Mouse (Mus musculus) CD4-positive helper T cell, adult 2 months (primary cell): Measurements from ENCODE around the gene Med24.
A peak's percentile ranks its signal among the peaks of the same experiment; 100 is the strongest.
"Not testable (repeated sequence)": the region's sequence is repeated elsewhere in the genome, so short reads cannot be mapped to it uniquely, and the experiment has no call there.

Experiments
- DNase-seq: peaks from one replicate; pipeline ENCODE4 v3.0.0-alpha.2; 2012; ENCODE audit warnings: low read depth, missing footprints, low spot score

The Med24 gene

GRCm38 (mm10) chr11:98694301-98694700 lies 34.9 kb downstream of the Med24 start:
- DNase-seq, result no peak

DNA sequence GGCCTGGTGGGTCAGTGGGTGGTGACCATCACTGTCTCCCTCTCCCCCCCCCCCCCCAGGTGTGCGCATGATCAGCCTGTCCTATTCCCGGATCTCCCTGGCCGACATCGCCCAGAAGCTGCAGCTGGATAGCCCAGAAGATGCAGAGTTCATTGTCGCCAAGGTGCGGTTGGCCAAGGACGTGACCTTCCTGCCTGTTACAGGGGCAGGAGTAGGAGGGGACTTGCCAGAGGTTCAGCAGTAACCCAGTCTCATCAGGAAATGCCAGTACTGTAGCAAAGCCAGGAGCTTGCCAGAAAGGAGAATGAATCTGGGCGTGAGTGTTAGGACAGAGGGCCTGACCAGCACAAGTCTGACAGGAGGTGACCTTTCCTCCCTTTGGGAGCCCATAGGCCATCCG lies 35.5 kb downstream of the Med24 start:
- DNase-seq, result no peak

- DNase-seq, result no peak
Measured at GRCm38 (mm10) chr11:98693201-98693600, 36.0 kb downstream of the Med24 start.

DNA sequence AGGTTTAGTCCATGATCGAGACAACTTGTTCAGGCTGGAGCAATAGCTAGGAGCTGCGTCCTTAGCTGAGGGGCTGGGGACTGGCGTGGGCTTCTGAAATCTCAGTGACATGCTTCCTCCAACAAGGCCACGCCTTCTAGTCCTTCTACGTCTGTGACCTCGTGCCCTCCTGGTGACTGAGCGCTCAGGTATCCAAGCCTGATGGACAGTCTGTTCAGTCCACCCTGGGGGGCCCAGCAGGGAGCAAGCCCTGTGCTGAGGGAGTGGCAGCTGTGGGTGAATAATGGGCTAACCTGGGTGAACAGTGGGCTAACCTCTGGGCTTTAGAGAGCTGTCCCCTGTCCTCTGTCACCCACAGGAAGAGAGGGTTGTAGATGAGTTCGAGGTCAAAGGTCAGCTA lies 41.2 kb downstream of the Med24 start:
- DNase-seq, result no peak

- no peak for DNase-seq
Measured at GRCm38 (mm10) chr11:98686976-98687375, 42.3 kb downstream of the Med24 start.

GRCm38 (mm10) chr11:98685642-98686041 lies 43.6 kb downstream of the Med24 start:
- DNase-seq, result no peak

GRCm38 (mm10) chr11:98682811-98683210 lies 46.4 kb downstream of the Med24 start:
- DNase-seq, result no peak

GRCm38 (mm10) chr11:98681786-98682745 lies 47.2 kb downstream of the Med24 start, which contains the start of gene Psmd3:
TSS of gene Psmd3 (plus strand) at chr11:98682554.
- peak; percentile 96 for DNase-seq

DNA sequence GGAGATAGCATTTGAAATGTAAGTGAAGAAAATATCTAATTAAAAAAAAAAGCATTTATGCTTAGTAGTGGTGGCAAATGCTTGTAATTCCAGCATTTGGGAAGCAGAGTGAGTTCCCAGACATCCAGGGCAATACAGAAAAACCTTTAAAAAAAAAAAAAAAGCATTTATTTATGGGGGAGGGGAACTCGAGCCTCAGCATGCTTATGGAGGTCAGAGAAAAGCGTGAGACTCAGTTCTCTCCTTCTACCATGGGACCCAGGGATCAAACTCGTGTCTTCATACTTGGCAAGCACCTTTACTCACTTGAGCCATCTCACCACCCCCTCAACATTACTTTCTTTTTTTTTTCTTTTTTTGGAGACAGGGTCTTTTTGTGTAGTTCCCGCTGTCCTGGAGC lies 48.0 kb downstream of the Med24 start:
- no peak for DNase-seq

DNA sequence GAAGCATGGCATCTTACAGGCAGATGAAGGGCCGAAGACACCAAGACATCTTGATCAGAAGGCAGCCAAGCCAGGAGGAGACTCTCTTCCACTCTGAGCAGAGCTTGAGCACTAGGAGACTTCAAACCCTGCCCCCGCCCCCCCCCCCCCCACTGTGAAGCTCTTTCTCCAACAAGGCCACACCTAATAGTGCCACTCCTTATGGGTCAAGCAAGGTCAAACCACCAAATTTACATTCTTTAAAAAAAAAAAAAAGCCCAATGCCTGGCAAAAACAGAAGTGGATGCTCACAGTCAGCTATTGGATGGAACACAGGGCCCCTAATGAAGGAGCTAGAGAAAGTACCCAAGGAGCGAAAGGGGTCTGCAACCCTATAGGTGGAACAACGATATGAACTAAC lies 48.6 kb downstream of the Med24 start:
- not testable (repeated sequence) for DNase-seq

GRCm38 (mm10) chr11:98680023-98680422 lies 49.2 kb downstream of the Med24 start:
- no peak for DNase-seq

GRCm38 (mm10) chr11:98675829-98676363 lies 53.3 kb downstream of the Med24 start:
- no peak for DNase-seq

- DNase-seq, result peak; percentile 71
Measured at GRCm38 (mm10) chr11:98673136-98673535, 56.1 kb downstream of the Med24 start.

- DNase-seq, result no peak
Measured at GRCm38 (mm10) chr11:98672482-98672881, 56.8 kb downstream of the Med24 start.

GRCm38 (mm10) chr11:98671857-98672256 lies 57.4 kb downstream of the Med24 start:
- no peak for DNase-seq

DNA sequence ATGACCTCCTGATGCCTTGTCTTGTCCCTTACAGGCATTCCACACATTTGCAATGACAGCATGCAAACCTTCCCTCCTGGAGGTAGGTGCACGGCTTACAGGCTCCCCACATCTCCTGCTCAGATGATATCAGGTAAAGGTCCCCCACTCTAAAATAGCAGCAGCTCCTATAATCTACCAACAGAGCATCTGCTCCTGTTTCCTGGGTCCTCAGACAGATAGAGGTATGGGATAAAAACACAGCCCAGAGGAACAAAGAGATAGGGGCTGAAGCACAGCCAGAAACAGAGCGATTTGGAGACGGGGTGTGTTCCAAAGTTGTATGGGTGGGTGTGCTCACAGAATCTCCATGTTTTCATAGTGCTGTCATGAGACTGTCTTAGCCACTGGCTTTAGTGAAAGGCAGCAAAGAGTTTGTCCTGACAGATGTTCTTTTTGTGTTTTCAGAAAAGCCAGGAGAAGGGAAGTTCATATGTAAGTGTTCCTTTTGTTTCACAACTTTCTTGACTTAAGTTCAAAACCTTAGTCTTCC lies 57.9 kb downstream of the Med24 start:
- DNase-seq, result no peak

- DNase-seq, result no peak
Measured at GRCm38 (mm10) chr11:98668984-98669383, 60.3 kb downstream of the Med24 start.

- no peak for DNase-seq
Measured at GRCm38 (mm10) chr11:98664091-98664490, 65.1 kb downstream of the Med24 start, which contains the start of gene Gsdma. TSS of gene Gsdma (plus strand) at chr11:98664351.

DNA sequence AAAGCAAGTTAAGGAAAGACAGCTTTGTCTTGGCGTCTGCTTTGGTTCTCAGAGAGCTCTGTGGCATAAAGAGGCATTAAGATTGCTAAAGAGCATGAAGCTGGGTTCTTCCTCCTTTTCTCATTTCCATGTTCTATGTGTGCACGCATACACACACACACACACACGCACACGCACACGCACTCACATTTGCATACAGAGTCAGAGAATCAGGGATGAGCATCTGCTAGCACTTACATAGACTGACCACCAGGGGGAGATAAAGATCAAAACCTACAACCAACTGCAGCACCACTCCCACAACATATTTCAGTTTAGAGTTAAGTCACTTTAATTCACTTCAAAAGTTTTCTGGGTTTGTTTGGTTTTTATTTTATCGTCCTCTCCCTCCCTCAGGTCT lies 68.7 kb downstream of the Med24 start:
- DNase-seq, result peak; percentile 77

GRCm38 (mm10) chr11:98655076-98655475 lies 74.2 kb downstream of the Med24 start:
- peak; percentile 75 for DNase-seq
